Mouse (Mus musculus) layer of hippocampus, adult 2 months (tissue): Measurements from ENCODE around the gene Cacnb2. TPM values are rescaled to one million over a fixed set of nuclear protein-coding genes. Genes with fewer than 3 reads are reported as not detected.

Experiments
- DNase-seq, 2 experiments: peaks; one replicate each; pipeline ENCODE4 v3.0.0; 2022; ENCODE audit warnings: low spot score in 2 of 2
- H3K27ac ChIP-seq: fragments of 200-600 bp; 2 replicates; pipeline ENCODE4 v1.8.1; 2022
- H3K4me3 ChIP-seq: fragments of 200-600 bp; 2 replicates; pipeline ENCODE4 v1.8.1; 2022; ENCODE audit warnings: mild to moderate bottlenecking
- CTCF ChIP-seq: fragments of 200-600 bp; conservative IDR thresholded peaks from 2 replicates; pipeline ENCODE4 v1.8.1; 2022; ENCODE audit warnings: antibody characterized with exemption, mild to moderate bottlenecking, moderate library complexity
- total RNA-seq, 2 experiments: library from RNA; stranded (reverse); gene quantifications; 2 replicates each; pipeline ENCODE4 v1.2.3; 2021

The Cacnb2 gene
- total RNA-seq, 2 experiments from 2014 or later, result 90.1 to 98.7 TPM

DNA sequence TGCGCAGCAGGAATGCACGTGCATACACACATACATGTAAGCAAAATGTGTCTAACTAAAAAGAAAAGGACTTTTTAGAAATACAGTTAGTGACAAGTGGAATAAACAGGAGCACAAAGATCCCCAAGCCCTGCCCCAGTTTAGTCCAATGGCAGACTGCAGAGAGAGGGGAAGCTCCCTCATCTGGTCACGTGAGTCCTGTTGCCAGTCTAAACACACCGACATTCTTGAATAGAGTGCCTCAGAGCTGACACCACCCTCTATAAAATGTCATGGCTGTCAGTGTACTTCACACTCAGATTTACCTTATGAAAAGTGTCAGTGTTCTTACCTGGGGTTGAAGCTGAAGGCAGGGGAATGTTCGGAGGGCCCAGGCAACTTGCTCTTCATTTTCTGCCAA lies 394.9 kb downstream of the Cacnb2 start:
- no peak for DNase-seq
- Histone ChIP-seq H3K27ac (no peak overlapping the region), H3K4me3 (no peak overlapping the region)
- no peak for TF ChIP-seq CTCF

DNA sequence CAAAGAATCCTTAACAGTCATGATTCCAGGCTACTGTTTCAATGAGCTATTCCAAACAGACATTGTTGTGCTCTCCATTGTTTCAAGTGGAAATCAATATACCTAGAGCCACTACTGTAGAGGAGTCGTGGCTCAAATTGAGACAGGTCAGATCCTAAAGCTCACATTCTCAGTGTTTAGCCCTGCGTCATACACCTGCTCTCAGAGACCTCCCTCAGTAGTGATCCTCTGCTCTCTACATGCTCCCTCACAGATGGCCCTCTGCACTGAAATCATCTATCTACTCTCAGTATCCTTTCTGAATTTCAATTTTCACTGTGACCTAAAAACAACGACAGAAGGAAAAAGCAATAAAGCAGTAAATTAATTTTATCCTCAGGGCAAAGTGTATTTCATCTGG lies 404.6 kb downstream of the Cacnb2 start:
- DNase-seq, result no peak
- no peak overlapping the region for H3K27ac ChIP-seq
- H3K4me3 ChIP-seq, result no peak overlapping the region
- no peak for TF ChIP-seq CTCF

DNA sequence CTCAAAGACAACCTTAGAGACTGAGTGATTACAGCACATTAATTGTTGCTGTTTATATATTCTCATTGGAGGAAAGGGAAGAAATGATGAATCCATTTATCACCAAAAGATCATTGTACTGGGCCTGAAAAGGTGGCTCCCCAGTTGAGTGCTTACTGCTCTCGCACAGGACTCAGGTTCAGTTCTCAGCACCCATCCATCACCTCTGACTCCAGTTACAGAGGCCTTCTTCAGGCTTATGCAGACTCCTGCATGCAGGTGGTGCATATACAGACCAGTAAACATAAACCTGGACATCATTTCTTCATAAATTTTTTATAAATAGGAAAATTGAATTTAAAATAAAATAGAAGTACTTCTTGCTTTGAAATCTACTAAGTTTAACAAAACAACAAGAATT lies 405.2 kb downstream of the Cacnb2 start:
- Histone ChIP-seq H3K27ac (no peak overlapping the region), H3K4me3 (no peak overlapping the region)
- TF ChIP-seq CTCF, result no peak
- DNase-seq, result no peak

- TF ChIP-seq CTCF, result no peak
- Histone ChIP-seq H3K4me3 (no peak overlapping the region), H3K27ac (no peak overlapping the region)
- DNase-seq, result no peak
Observed at GRCm38 (mm10) chr2:15026817-15027216, 423.9 kb downstream of the Cacnb2 start.

DNA sequence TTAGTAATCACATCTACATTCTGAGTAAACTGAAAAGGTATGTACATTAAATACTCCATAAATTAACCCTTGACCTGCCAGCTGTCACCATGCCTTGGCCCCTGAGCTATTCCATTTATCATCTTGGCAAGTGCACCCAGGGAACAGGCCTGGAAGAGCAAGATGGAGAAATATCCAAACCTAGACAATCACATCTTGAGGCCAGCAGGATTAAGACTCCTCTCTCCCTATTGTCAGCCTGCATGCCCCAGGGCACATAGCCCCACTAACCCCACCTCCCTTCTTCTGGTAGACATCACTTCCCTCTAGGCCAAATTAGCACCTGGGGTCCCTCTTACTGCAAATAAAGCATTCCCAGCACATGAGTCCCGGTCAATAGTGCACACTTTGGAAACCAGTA lies 424.9 kb downstream of the Cacnb2 start:
- Histone ChIP-seq H3K4me3 (no peak overlapping the region), H3K27ac (no peak overlapping the region)
- no peak for TF ChIP-seq CTCF
- no peak for DNase-seq

Other genes with a start within 250 kb of the Cacnb2 start
- 10 to 100 TPM; 36.4 to 38.8 TPM for gene Slc39a12, start 214.8 kb upstream of the Cacnb2 start, total RNA-seq